Mouse (Mus musculus) frontal cortex, postnatal 14 days (tissue): Measurements from ENCODE around the gene Chchd6.

ENCODE experiments used
- DNase-seq, 2 experiments: peaks; one replicate each; pipeline ENCODE4 v3.0.0; 2022; ENCODE audit warnings: low spot score in 2 of 2

The Chchd6 gene

DNA sequence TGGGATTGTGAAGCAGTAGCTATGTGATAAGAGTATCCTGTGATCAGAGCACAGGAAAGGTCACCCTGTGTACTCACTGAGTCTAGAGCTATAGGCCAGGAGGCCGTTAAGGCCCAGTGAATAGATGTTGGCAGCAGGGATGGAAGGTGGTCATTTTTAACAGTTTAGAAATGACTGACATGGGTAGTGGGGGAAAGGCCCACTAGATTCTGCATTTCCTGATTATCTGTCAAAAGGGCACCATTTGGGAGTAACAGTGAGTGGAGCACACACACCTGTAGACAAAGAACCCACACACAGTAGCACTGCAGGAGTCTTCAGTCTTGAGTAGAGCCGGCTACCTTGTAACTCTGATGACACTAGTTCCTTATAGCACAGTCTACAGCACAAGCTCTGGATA, 141.0 kb downstream of the Chchd6 start:
- DNase-seq = no peak

DNA sequence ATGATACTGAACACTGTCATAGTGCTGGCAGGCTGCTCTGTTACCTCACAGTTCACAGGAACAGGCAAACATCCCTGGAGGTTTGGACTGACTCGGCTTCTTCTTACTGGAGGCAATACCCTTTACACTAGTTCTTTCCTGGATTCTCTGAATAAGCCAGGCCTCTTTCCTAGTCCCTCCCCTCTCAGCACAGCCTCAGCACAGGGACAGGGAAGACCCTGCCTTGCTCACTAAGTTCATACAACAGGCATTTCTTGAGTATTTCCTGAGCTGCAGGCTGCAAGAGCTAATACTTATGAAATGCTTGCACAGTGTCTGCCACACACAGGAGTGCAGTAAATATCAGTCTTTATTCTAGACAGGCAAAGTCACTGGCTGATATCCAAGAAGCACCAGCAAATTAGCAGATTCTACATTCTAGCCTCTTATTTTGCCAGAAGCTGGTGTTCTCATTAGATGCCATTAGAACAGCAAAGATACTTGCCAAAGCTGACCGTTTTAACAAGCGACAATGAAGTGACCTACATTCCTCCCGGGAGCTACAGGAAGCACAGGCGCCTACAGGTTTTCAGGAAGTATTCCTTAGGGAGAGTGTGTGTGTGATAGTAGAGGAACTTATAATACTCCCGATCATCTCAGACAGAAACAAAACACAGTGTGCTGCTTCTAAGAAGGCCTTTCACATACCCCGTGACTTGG, 142.3 kb downstream of the Chchd6 start:
- DNase-seq = no peak

DNA sequence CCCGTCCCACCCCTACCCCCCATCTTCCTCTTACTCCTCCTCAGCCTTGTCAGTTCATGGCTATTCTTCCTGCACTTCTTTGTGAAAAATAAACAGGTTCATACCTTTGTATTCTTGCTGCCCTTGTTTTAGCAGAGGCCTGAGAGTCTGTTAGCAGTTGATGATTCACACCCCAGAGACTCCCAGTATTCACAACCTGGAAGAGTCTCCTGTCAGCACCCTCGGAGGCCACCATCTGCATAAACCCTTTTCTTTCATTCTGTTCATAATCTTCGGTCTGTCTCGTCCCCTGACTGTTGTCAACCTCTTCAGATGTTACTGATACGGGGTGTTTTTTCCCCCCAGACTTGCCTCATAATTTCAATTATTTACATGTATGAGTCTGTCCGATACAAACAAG, 143.1 kb downstream of the Chchd6 start:
- no peak for DNase-seq

DNA sequence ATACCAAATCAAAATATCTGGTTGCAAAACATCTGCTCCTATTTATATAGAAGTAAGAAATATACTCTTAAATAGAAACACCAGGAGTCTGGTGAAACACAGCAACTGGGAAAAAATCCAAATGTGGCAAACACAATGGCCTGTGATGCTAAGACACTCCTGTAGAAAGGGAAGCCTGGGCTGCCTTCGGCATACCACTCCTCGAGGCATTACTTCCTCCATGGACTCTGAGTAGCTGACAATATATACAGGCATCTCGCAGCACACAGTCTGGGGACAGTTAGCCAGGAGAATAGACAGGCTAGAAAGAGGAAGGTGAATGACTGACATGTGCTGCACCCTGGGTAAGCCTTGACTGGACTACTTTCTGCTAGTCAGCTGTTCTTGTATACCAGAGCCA, 146.7 kb downstream of the Chchd6 start:
- no peak for DNase-seq

DNA sequence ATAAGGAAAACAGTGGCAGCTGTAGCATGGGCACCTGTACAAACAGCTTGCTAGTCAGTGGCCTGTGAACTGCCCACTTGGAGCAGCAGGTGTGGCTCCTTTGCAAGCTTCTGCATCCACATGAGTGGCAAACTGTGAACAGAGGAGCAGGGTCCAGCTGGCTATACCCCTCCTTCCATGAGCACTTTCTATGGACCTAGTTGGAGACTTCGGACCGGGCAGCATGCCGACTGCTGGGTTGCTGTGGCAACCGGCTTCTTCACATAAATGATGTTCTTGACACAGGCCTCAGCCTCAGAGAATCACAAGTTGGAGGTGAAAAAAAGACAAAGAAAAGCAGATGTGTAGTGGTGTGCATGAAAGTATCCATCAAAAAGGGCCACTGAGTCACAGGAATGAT, 154.8 kb downstream of the Chchd6 start:
- no peak for DNase-seq

DNA sequence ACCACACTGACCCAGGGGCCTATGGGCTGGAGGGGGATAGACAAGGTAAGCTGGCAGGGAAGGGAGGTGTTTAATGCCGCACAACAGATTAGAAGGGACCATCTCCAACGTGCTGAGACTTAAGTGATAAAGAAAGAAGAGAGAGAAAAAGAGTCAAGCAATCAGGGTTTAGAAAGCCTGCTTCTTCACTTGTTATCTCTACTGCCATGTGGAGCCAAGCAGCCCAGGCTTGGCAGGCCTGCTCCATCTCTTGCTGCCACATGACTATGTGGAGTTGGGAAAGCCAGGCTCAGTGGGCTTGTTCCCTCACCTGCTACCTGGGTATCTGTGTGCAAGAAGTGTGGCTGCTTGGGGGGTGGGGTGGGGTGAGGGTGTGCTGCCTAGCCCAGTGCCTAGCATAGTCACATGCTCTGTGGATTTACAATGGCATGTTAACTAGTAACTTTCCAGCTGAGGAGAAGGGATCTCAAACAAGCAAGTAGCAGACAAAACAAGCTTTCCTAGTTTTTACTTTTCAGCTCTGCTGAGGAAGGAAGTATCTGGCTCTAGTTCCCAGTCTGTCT, 163.5 kb downstream of the Chchd6 start:
- DNase-seq = no peak

DNA sequence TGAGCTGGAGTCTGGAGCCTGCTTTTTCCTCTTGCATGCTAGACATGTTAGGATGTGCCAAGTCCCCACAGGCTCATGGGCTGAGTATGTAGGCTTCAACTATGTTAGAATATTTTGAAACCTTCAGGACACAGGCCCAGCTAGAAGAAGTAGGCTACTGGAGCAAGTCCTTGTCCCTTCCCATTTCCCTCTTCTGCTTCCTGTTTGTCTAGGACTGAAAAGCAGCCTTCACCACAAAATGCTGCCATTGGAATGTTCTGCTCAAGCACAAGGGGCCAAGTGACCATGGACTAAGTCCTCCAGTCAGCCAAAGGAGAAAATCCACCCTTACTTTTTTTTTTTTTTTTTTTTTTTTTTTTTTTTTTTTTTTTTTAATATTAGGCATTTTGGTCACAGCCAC, 164.7 kb downstream of the Chchd6 start:
- DNase-seq = no peak

DNA sequence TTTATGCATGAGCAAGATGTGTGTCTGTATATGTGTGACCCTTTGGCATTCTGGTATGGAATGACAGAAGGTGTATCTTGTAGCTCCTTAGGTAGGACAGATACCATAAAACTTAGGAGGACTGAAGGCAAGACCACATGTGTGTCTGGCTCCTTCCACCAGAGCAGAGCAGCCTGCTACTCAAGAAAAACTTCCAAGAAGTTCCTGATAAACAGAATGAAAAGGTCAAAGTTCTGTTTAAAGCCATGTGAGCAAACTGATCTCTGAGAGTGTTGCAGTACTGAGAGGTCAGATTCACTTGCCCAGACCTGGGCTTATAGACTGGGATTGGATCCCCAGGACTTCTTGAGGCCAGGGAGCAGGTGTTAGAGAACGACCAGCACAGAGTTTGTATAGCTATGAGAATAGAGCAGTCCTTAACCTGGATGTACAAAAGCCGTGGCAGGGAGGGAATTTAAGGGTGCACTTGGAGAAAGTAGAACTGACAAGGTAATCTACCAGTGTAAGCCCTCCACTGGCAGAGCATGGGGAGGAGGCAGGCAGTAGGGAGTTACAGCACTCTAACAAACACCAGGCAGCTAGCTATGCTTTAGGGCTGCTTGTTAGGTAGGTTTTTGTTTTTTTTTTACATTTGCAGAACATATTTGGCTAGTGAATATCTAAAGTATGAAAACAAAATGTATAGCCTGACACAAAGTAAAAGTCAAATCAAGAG, 166.6 kb downstream of the Chchd6 start:
- DNase-seq = no peak

DNA sequence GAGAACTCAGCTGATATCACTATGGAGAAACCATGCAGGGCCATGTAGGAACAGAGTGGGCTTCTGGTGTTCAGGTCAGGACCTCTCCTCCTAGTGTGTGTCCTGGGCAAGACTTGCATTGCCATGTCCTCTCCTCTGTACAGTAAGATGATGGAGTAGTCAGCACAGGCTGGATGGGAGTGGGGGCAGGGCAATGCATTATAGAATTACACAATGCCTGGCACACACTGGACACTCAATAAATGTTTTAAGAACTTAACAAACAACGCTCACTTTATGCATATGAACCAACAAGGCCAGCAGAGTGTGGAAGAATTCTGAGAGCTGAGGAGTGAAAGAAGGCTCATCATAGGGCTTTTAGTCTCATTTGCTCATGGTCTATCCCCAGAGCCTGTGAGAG, 171.0 kb downstream of the Chchd6 start:
- DNase-seq = no peak

DNA sequence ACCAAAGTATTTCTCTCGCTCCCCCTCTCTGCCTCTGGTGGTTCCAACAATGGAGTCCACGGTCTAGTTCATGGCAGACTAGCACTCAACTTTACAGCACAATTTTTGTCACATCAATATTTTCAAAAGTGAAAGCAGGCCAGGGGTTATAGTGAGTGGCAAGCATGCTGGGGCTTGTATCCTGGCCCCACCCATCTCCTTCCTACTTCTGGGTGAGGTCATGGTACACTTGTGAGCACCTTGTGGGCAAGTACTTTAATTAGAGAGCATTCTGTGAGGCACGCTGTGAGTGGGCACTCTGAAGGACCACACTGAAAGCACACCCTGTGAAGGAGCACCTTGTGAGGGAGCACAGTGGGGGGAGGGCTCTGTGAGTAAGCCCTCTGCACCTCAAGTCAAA, 172.8 kb downstream of the Chchd6 start:
- DNase-seq = no peak

DNA sequence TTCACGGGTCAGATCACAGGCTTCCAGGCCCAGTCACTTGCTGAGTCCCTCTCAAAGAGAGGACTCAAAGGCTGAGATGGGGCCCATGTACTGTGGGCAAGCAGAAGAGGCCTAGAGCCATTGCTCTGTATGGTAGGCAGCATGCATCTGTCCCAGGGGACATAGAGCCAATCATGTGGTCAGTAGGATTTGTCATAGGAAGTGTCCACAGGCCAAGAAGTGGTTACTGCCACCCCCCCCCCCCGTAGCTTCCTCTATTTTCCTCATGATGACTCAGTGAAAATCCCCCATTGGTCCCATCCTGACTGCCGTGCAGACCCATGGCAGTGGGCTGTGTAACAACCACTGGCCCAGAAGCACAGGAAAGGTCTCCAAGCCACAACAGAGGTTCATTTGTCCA, 173.5 kb downstream of the Chchd6 start:
- DNase-seq = no peak

DNA sequence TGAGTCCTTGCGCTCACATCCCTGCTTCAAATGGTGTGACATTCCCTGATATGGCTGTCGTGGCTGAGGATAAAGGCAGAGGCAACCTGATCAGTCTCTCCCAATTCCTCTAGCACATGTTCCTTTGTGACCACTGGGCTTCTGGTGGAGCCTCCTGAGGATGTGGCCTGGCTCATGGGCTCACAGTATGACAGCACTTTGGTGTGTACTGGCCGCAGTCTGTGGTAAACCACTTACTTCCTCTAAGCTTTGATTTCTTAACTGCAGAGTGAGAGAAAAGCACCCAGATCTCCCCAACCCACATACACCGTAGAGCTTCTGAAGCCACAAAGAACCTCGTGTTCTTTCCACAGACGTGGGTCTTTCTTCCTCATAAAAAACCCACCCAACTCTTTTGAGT, 173.9 kb downstream of the Chchd6 start:
- DNase-seq = no peak

DNA sequence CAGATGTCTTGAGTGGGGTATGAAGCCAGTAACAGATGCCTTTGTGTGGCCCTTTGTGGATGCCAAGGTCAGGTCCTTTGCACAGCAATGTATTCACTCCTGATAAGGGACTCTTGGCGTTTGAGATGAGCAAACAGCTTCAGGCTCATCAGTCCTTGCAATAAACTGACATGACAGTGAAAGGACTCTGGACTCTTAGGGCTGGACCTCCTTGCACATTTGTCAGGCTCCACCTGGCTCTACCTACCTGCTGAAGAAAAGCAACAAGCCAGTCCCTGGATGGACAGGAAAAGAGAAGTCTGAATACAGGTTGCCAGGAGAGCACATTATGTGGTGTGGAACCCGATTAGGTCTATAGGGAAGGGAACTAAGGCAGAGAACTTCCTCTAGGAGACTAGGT, 174.7 kb downstream of the Chchd6 start:
- no peak for DNase-seq

DNA sequence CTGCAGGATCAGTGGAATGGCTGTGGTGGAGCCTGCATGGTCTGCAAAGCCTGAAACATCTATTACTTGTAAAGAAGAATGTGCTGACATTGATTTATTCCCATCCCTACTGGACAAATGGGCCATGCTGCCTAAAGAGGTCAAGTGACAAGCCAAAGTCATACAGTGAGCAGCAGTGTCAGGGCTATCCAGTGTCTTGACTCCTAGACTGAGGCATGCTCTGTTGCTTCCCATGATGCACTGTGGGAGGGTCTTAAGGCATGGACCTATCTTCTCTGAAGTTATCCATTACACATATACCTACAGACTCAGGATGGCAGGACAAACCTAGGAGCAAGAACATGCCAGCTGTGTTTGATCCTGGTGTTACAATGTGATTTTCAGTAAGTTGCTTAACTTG, 175.3 kb downstream of the Chchd6 start:
- DNase-seq = no peak

DNA sequence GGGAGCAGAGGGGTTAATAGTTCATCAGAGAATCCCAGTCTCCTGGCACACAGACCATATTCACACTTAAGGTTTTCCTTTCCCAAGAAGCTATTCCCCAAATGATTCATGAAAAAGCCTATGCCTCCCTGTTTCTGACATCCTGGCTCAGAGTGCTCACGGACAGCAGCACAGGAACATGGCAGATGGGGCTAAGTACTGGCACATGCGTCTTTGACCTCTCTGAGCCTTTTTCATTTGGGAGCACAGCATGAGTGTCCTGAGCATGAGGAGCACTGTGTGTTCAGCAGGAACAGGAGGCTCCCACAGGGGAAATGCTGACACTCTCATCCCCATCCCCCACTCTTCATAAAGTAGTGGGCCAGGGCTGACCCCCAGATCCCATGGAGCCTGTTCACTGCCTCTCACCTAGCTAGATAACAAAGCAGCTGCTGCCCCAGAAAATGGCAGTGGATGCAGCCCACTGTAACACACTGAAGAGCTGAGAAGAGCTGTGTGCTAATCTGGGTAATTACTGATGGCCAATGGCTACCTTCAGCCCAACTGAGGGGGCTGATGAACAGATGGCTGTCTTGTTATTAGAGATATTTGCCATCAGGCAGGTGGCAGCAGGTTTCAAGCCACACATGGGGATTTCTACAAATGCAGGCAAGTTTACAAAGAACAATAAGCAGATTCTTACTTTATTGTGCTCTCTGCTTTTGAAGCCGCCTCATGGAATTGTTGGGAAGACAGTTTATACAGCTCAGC, 176.2 kb downstream of the Chchd6 start:
- no peak for DNase-seq

DNA sequence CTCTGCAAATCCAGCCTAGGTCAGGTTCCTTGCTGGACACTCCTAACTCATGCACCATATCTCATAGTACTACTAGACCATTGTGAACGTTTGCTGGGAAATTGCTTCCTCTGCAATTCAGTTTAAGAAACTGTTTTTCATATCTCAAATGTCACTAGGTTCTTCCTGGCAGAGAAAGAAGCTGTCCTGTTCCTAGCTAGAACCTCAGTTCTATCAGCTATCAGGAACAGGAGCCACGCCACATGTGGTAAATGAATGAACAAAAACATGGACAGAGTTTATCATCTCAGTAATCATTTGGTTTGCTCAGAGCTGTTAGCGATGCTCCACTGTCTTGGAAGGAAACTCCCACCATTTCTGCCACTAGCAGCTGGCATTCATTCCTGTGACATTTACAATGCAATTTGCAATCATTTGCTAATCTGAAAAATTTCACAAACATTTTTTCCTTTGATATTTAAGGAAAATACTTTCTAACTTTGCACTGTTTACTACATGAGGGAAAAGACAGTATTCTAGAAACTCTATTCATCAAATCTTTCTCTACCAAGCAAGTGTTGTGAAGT, 179.3 kb downstream of the Chchd6 start:
- DNase-seq = no peak

DNA sequence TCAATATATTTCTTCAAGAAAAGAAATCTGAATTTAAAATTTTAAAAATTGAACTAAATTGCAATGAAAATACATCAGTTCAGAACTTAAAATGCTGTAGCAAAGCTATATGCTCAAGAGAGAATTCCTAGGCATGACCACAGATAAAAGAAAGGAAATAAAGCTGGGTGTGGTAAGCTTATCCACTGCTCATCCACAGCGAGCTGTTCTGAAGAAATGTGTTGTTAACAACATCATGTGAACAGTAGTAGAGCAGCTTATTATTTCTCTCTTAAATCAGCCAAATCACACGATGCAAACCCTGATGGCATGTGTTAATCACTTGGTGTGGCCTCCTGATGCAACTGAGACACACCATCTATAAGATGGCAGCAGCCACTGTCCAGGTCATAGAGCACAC, 180.4 kb downstream of the Chchd6 start:
- DNase-seq = no peak

DNA sequence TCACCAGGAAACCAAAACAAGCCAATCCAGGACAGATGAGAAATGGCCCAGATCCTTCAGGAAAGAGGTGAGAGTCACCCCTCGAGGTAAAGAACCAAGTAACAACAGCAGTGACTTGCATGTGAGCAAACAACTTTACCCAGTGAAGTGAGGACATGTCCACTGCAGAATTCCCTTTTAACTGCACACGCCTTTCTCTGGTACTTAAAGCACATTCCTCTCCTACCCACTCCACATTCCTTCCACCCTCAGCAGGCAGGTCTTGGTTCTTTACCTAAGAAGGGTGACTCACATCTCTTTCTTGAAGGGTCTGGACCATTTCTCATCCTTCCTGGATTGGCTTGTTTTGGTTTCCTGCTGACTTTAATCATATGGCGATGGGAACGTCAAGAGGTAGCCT, 181.3 kb downstream of the Chchd6 start:
- DNase-seq = no peak

DNA sequence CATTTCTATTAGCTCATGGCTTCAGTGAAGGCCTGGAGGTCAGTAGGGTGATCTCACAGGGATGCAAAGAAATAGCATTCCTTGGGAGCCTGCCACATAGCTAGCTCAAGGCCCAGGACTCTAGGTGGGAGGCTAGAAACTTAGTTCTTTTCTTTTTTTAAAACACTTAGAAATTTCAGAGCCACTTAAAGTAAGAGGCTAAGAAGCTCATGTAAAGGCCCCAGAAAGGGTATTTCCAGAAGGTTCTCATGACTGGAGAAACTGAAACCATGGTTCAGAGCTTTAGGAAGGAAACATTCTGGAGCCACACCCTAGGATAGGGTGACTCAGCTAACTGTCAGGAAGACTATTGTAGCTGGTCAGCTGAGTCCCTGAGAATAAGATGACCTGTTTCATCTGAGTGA, 182.0 kb downstream of the Chchd6 start:
- no peak for DNase-seq

DNA sequence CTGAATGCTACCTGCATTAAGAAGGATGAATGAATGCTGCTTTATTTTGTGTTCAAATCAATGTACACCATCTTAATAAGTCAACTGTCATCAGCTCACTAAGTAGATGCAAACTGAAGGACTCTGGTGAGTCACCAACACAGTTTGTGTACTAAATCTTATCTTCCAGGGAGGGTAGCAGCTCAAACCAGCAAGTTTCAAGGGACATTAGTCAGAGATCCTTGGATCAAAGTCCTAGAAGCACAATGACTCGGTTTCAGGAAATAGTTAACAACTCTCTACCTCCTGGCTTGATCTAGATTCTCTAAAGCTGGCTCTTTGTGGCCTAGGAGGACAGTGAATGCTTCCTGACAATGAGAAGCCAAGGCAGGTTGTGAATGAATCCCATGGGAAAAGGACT, 182.9 kb downstream of the Chchd6 start:
- DNase-seq = no peak

DNA sequence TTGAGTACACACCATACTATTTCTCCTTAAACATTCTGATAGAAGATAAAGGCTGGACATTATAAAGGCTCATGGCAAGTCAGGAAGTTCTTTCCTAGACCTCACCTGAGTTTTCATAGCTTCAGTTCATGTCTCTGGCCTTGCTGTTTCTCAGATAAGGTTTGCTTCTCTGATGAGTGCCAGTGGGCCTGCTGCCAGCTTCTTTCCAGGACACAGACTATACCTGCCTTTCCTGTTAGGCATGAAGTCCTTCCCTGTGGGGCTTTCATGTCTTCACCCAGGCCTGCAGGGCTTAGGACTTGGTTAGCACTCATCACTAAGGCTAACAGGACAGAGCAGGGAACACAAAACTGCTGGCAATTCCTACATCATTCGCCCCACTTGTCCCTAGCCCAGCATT, 186.4 kb downstream of the Chchd6 start:
- no peak for DNase-seq

DNA sequence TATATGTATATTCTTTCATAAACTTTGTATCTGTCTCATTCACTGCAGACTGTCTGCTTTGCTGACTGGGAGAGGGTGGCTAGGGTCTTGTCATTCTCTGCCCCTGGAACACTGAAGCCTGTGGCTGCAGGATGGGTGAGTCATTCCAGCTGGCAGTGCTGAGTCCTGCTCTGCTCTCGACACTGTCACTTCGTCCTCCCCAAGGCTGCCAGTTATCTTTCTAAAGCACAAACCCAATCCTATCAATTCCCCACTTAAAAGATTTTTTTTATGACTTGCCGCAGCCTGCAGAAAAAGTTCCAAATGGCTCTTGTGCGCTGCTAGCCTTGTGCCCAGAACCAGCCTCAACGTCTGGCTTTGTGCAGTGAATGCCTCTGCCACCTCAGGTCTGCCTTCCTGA, 187.2 kb downstream of the Chchd6 start:
- DNase-seq = no peak
